Mouse (Mus musculus): Measurements from ENCODE around the gene Gm21292.
"Not testable (repeated sequence)": the region's sequence is repeated elsewhere in the genome, so short reads cannot be mapped to it uniquely, and the experiment has no call there.

The Gm21292 gene

DNA sequence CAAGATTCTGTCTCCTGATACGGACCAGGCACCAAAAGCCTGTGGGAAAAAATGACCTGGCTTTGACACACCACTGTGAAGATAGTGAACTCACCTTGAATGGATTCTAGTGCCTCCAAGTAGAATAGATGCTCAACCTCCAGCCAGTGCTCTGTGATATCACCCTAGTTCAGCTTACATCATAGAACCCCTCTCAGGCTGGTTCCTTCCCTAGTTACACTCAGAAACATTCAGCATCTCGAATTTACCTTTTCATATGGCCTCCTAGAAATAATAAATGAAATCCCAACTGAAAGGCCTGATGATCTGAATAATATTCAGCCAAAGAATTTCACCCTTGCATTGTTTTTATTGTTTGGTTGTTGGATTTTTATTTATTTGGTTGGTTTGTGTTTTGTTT is at the start of gene Gm21292:
Gene Gm21292, minus strand, starts transcription at position 101 of the 400 bp plus-strand sequence.
- DNase-seq (ENCODE audit: low spot score in 2 of 2) = not testable (repeated sequence)

Data from frontal cortex, postnatal 36 days (tissue).